Mouse (Mus musculus): Measurements from ENCODE around the gene Sept10. TPM values are rescaled to one million over a fixed set of nuclear protein-coding genes. Genes with fewer than 3 reads are reported as not detected.
"Not testable (repeated sequence)": the region's sequence is repeated elsewhere in the genome, so short reads cannot be mapped to it uniquely, and the experiment has no call there.

The Sept10 gene
- polyA plus RNA-seq, 1 experiment from 2014 or later = 44.0 TPM

DNA sequence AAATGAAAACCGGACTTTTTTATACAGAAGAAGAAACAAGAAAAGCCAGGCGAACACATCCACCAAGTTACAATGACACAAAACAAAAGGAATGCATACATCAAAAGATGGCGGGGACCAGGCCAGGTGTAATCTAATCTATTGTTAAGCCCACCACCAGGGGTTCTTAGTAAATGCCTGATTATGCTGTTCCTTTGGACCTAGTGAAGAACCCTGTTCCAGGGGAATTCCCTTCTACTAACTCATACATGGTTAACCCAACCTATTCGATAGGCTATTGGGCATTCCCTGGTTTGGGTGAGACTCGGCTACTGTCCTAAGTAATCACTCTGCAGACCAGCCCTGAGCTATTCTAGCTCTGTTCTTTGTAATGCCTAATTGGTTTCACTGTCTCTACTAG, 118.6 kb downstream of the Sept10 start:
- ATAC-seq (ENCODE audit: insufficient number of reproducible peaks, low FRiP score, low TSS enrichment, low read depth); H3K4me3 ChIP-seq; H3K27ac ChIP-seq; H3K9me3 ChIP-seq; H3K4me1 ChIP-seq; H3K27me3 ChIP-seq; H3K4me2 ChIP-seq; H3K36me3 ChIP-seq; H3K9ac ChIP-seq: not testable (repeated sequence)
- 87% methylated on average over 5 of the region's 5 CpGs for WGBS

DNA sequence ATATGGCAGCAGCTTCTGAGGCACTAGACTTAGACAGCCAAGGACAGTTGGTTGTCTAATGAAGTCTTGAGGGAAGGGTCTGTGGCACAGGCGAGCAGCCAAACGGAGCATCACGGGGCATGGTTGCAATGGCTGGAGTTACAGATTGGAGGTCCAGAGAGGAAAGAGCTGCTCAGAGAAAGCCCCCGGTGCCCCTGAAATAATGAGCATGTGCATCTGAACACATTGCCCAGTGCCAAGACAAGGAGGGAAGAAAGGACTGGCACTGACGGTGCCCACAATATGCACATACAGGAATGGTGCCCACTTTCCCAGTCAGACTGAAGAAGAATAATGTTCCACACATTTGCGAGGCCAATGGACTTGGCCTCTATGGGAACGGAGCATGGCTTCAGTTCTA, 129.7 kb downstream of the Sept10 start:
- Histone ChIP-seq H3K4me3 (no peak overlapping the region), H3K27ac (no peak overlapping the region), H3K27me3 (no peaks in the 10 kb centered on the region), H3K36me3 (no peaks in the 10 kb centered on the region), H3K9ac (no peak overlapping the region), H3K9me3 (no peaks in the 10 kb centered on the region), H3K4me2 (no peak overlapping the region), H3K4me1 (peaks cover 7% of the 10 kb centered on the region)
- WGBS = 86% methylated on average over 7 of the region's 7 CpGs
- no peak for ATAC-seq (ENCODE audit: insufficient number of reproducible peaks, low FRiP score, low TSS enrichment, low read depth)

Other genes starting within 250 kb of the Sept10 start
- 21.6 and 22.6 TPM in 2 replicates for gene Sowahc, start 106 bp upstream of the Sept10 start, polyA plus RNA-seq (2015; fragmentation: Nextera tagmentation; extraction: Ambion mirVana)
- 146 and 152 TPM in 2 replicates for gene P4ha1, start 101.4 kb upstream of the Sept10 start, polyA plus RNA-seq (2015; fragmentation: Nextera tagmentation; extraction: Ambion mirVana)
- 2.0 and 7.8 TPM in 2 replicates for gene Gm10273, start 173.8 kb upstream of the Sept10 start, polyA plus RNA-seq (2015; fragmentation: Nextera tagmentation; extraction: Ambion mirVana)
- 0.27 TPM in 1 of 2 replicates, not detected in the other for gene Pla2g12b, start 181.8 kb upstream of the Sept10 start, polyA plus RNA-seq (2015; fragmentation: Nextera tagmentation; extraction: Ambion mirVana)
- 0.79 and 1.2 TPM in 2 replicates for gene Oit3, start 219.9 kb upstream of the Sept10 start, polyA plus RNA-seq (2015; fragmentation: Nextera tagmentation; extraction: Ambion mirVana)